Mouse (Mus musculus): Measurements from ENCODE around the gene Tac2. TPM values are rescaled to one million over a fixed set of nuclear protein-coding genes. Genes with fewer than 3 reads are reported as not detected.

Tac2 gene
- total and polyA plus RNA-seq, 3 experiments, result 0.32 TPM; not detected in 2

- no peaks in the 10 kb centered on the region for H3K36me3 ChIP-seq (ENCODE audit: control insufficient read depth in 1 of 2, insufficient read depth in 2 of 2, low read length in 2 of 2)
- peak overlapping the region; percentile 30; the same call in 1 of the 2 replicates for H3K27ac ChIP-seq (ENCODE audit: control insufficient read depth, low read depth, low read length)
- peak overlapping the region; percentile 84 for H3K9ac ChIP-seq (ENCODE audit: control insufficient read depth, low read depth, low read length, poor library complexity, severe bottlenecking)
- peak; percentile 86 for DNase-seq (ENCODE audit: low read depth, low spot score)
- H3K9me3 ChIP-seq (replicated peaks; ENCODE audit: insufficient read depth, low read length), result no peaks in the 10 kb centered on the region
- H3K79me2 ChIP-seq (ENCODE audit: control insufficient read depth, insufficient read depth, low read length, poor library complexity), result peaks cover 3% of the 10 kb centered on the region; the same call in 1 of the 2 replicates
- no peaks in the 10 kb centered on the region; a peak in 1 of 4 replicates for H3K4me1 ChIP-seq (ENCODE audit: control insufficient read depth in 1 of 2, insufficient read depth in 2 of 2, low read length in 2 of 2)
- H3K4me3 ChIP-seq (ENCODE audit: control insufficient read depth in 1 of 2, insufficient read depth in 1 of 2, low read depth in 2 of 2, low read length in 2 of 2), result peak overlapping the region; percentile 77
- no peaks in the 10 kb centered on the region for H3K27me3 ChIP-seq (ENCODE audit: control insufficient read depth in 1 of 2, insufficient read depth in 2 of 2, low read length in 2 of 2)
- TF ChIP-seq SIN3A (IDR thresholded peaks at IDR 0.05; ENCODE audit: low read length) (peak; percentile 91), MEF2A (IDR thresholded peaks at IDR 0.05; ENCODE audit: extremely low read depth, insufficient replicate concordance, low read depth, low read length, poor library complexity, severe bottlenecking) (no peak), ZNF384 (IDR thresholded peaks at IDR 0.05; ENCODE audit: low read depth, low read length) (peak; percentile 74), ELF1 (IDR thresholded peaks at IDR 0.05; ENCODE audit: low read depth, low read length) (peak; percentile 25; the same call in 1 of the 2 replicates), CHD1 (IDR thresholded peaks at IDR 0.05; ENCODE audit: low read depth, low read length) (no peak), POLR2AphosphoS2 (IDR thresholded peaks at IDR 0.05; ENCODE audit: low read length) (no peak), CTCF (IDR thresholded peaks at IDR 0.05 in 2 of 3, conservative IDR thresholded peaks at IDR 0.05 in 1 of 3; ENCODE audit: control insufficient read depth in 1 of 3, insufficient read depth in 1 of 3, low read depth in 2 of 3, low read length in 3 of 3, poor library complexity in 1 of 3, severe bottlenecking in 1 of 3) (peak; percentile 64 to 99 (median 70)), MYB (IDR thresholded peaks at IDR 0.05; ENCODE audit: low read depth, low read length) (no peak), CHD2 (IDR thresholded peaks at IDR 0.05; ENCODE audit: low read length) (no peak), USF1 (IDR thresholded peaks at IDR 0.05; ENCODE audit: low read depth, low read length) (no peak), TAL1 (IDR thresholded peaks at IDR 0.05; ENCODE audit: low read length) (no peak), E2F4 (IDR thresholded peaks at IDR 0.05; ENCODE audit: borderline replicate concordance, low read depth, low read length) (no peak), MXI1 (IDR thresholded peaks at IDR 0.05; ENCODE audit: low read depth, low read length) (peak; percentile 68), SMC3 (IDR thresholded peaks at IDR 0.05; ENCODE audit: low read depth, low read length) (peak; percentile 87), HCFC1 (IDR thresholded peaks at IDR 0.05; ENCODE audit: low read depth, low read length) (peak; percentile 62), MAZ (IDR thresholded peaks at IDR 0.05; ENCODE audit: low read depth, low read length) (no peak), GABPA (IDR thresholded peaks at IDR 0.05; ENCODE audit: low read depth, low read length) (no peak), ZKSCAN1 (IDR thresholded peaks at IDR 0.05; ENCODE audit: low read depth, low read length) (no peak), USF2 (IDR thresholded peaks at IDR 0.05; ENCODE audit: borderline replicate concordance in 1 of 2, insufficient read depth in 1 of 2, low read depth in 1 of 2, low read length in 2 of 2) (no peak), POLR2AphosphoS5 (IDR thresholded peaks at IDR 0.05; ENCODE audit: borderline replicate concordance, low read depth, low read length) (no peak), MAX (IDR thresholded peaks at IDR 0.05; ENCODE audit: low read length) (peak; percentile 65), RAD21 (IDR thresholded peaks at IDR 0.05; ENCODE audit: low read depth, low read length) (peak; percentile 68), RCOR1 (IDR thresholded peaks at IDR 0.05; ENCODE audit: low read depth, low read length) (no peak), TBP (IDR thresholded peaks at IDR 0.05; ENCODE audit: low read depth, low read length) (no peak), TCF12 (IDR thresholded peaks at IDR 0.05; ENCODE audit: low read depth, low read length) (no peak), MAFK (IDR thresholded peaks at IDR 0.05; ENCODE audit: borderline replicate concordance, low read depth, low read length) (no peak), JUND (IDR thresholded peaks at IDR 0.05; ENCODE audit: low read depth, low read length) (no peak), ZMIZ1 (IDR thresholded peaks at IDR 0.05; ENCODE audit: low read depth, low read length) (no peak), BHLHE40 (IDR thresholded peaks at IDR 0.05; ENCODE audit: borderline replicate concordance, low read depth, low read length) (no peak), ZC3H11A (IDR thresholded peaks at IDR 0.05; ENCODE audit: low read depth, low read length) (peak; percentile 50), NRF1 (IDR thresholded peaks at IDR 0.05; ENCODE audit: insufficient read depth, low read depth, low read length, poor library complexity, severe bottlenecking) (no peak), ETS1 (IDR thresholded peaks at IDR 0.05; ENCODE audit: low read depth, low read length) (no peak), EP300 (IDR thresholded peaks at IDR 0.05; ENCODE audit: low read depth in 1 of 2, low read length in 2 of 2) (peak in 1 of 2 experiments; percentile 18; a peak in 1 of 4 replicates), NELFE (IDR thresholded peaks at IDR 0.05; ENCODE audit: low read depth, low read length) (no peak), MYC (IDR thresholded peaks at IDR 0.05; ENCODE audit: low read depth, low read length) (peak; percentile 79), POLR2A (IDR thresholded peaks at IDR 0.05; ENCODE audit: control insufficient read depth in 1 of 2, insufficient read depth in 1 of 2, low read depth in 1 of 2, low read length in 2 of 2, poor library complexity in 1 of 2) (no peak), KAT2A (conservative IDR thresholded peaks at IDR 0.05; ENCODE audit: low read depth, low read length) (no peak)
Measured at GRCm38 (mm10) chr10:127677591-127678336, 46.5 kb upstream of the Tac2 start.
